In the genomic region with DNA sequence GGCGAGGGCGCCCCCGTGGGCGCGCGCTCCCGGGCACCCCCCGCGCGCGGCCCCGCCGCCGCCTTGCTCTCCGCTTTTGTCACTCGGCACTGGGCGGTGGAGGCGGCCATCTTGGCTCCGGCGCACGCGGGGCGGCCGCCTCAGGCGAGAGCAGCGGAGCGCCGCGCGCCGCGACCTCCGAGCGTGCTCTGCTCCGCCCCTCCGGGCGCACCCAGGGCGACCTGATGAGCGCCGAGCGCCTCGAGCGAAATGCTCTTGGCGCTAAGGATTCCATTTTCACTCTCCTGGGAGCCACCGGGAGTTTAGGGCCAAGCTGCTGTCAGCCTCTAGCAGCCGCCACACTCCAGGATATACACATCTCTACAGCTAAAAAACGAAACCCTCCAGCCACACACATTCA, we compare ENCODE assay signal across 8 mouse cellular contexts. TPM values are rescaled to one million over a fixed set of nuclear protein-coding genes. Genes with fewer than 3 reads are reported as not detected.
DNase-seq lines count a peak whose midpoint lies in the region; ATAC-seq and TF ChIP-seq lines count a peak whose summit lies in the region.

No protein-coding gene starts in this region.

- under 1% methylated on average over 47 of the region's 47 CpGs for WGBS in heart, embryonic 12.5 days
- 0% methylated on average over 29 of the region's 47 CpGs for WGBS in kidney, postnatal 0 days
- WGBS in liver, embryonic 13.5 days (ENCODE audit: insufficient replicate concordance) = under 1% methylated on average over 46 of the region's 47 CpGs
- under 1% methylated on average over 38 of the region's 47 CpGs for WGBS in stomach, embryonic 16.5 days

- TF ChIP-seq CTCF in kidney, postnatal 0 days (IDR thresholded peaks at IDR 0.05; ENCODE audit: low read depth) = peak; percentile 32; the same call in 1 of the 2 replicates

- no peaks in the 10 kb centered on the region for H3K27me3 ChIP-seq in heart, embryonic 12.5 days (replicated peaks)
- no peaks in the 10 kb centered on the region for H3K27me3 ChIP-seq in kidney, postnatal 0 days (ENCODE audit: insufficient read depth, low read length)
- H3K27me3 ChIP-seq in liver, embryonic 13.5 days = no peaks in the 10 kb centered on the region
- H3K27me3 ChIP-seq in stomach, embryonic 16.5 days (ENCODE audit: control insufficient read depth, insufficient read depth, low read length) = no peaks in the 10 kb centered on the region

- H3K4me2 ChIP-seq in heart, embryonic 12.5 days = peak overlapping the region; percentile 94
- H3K4me2 ChIP-seq in kidney, postnatal 0 days (ENCODE audit: low read length) = peak overlapping the region; percentile 89
- H3K4me2 ChIP-seq in liver, embryonic 13.5 days = peak overlapping the region; percentile 90
- peak overlapping the region; percentile 73 for H3K4me2 ChIP-seq in stomach, embryonic 16.5 days (ENCODE audit: low read depth, low read length)

- H3K4me1 ChIP-seq in heart, embryonic 12.5 days (replicated peaks) = peaks cover 30% of the 10 kb centered on the region
- H3K4me1 ChIP-seq in kidney, postnatal 0 days (replicated peaks; ENCODE audit: insufficient read depth, low read length) = peaks cover 11% of the 10 kb centered on the region
- H3K4me1 ChIP-seq in liver, embryonic 13.5 days (replicated peaks) = peaks cover 72% of the 10 kb centered on the region
- H3K4me1 ChIP-seq in stomach, embryonic 16.5 days (ENCODE audit: control insufficient read depth, insufficient read depth, low read length) = peaks cover 22% of the 10 kb centered on the region

- H3K4me3 ChIP-seq in heart, embryonic 12.5 days = peak overlapping the region; percentile 80
- H3K4me3 ChIP-seq in kidney, postnatal 0 days (replicated peaks; ENCODE audit: low read depth, low read length) = peak overlapping the region; percentile 75
- H3K4me3 ChIP-seq in liver, embryonic 13.5 days (replicated peaks) = peak overlapping the region; percentile 97
- H3K4me3 ChIP-seq in stomach, embryonic 16.5 days (replicated peaks; ENCODE audit: low read length) = peak overlapping the region; percentile 96

- peak overlapping the region; percentile 42 for H3K27ac ChIP-seq in heart, embryonic 12.5 days (ENCODE audit: poor library complexity, severe bottlenecking)
- H3K27ac ChIP-seq in kidney, postnatal 0 days = peak overlapping the region; percentile 80
- peak overlapping the region; percentile 76 for H3K27ac ChIP-seq in liver, embryonic 13.5 days
- peak overlapping the region; percentile 85 for H3K27ac ChIP-seq in stomach, embryonic 16.5 days (ENCODE audit: low read length)

- no peaks in the 10 kb centered on the region for H3K9me3 ChIP-seq in heart, embryonic 12.5 days (replicated peaks)
- no peaks in the 10 kb centered on the region for H3K9me3 ChIP-seq in kidney, postnatal 0 days (replicated peaks; ENCODE audit: low read length)
- H3K9me3 ChIP-seq in liver, embryonic 13.5 days (replicated peaks) = no peaks in the 10 kb centered on the region
- no peaks in the 10 kb centered on the region for H3K9me3 ChIP-seq in stomach, embryonic 16.5 days (replicated peaks; ENCODE audit: control insufficient read depth, low read length)

- H3K9ac ChIP-seq in heart, embryonic 12.5 days = peak overlapping the region; percentile 86
- H3K9ac ChIP-seq in kidney, postnatal 0 days (ENCODE audit: low read depth, low read length) = peak overlapping the region; percentile 96
- H3K9ac ChIP-seq in liver, embryonic 13.5 days = peak overlapping the region; percentile 94
- H3K9ac ChIP-seq in stomach, embryonic 16.5 days (ENCODE audit: low read length) = peak overlapping the region; percentile 97

- peaks cover 39% of the 10 kb centered on the region for H3K36me3 ChIP-seq in heart, embryonic 12.5 days
- peaks cover 24% of the 10 kb centered on the region for H3K36me3 ChIP-seq in kidney, postnatal 0 days (ENCODE audit: insufficient read depth, low read length)
- H3K36me3 ChIP-seq in liver, embryonic 13.5 days = peaks cover 42% of the 10 kb centered on the region
- 0 out of 2 replicates have a peak, but pooled peaks cover 5% of the 10 kb centered on the region for H3K36me3 ChIP-seq in stomach, embryonic 16.5 days (ENCODE audit: control insufficient read depth, insufficient read depth, low read length)

- peak; percentile 88 for ATAC-seq in erythroblast, adult 5-6 weeks (replicated peaks; ENCODE audit: low FRiP score, poor library complexity, severe bottlenecking)
- ATAC-seq in heart, embryonic 12.5 days (ENCODE audit: insufficient number of reproducible peaks, low FRiP score) = peak; percentile 93
- ATAC-seq in kidney, postnatal 0 days (replicated peaks; ENCODE audit: low FRiP score, low read depth) = peak; percentile 92
- peak; percentile 84 for ATAC-seq in liver, embryonic 13.5 days (ENCODE audit: low read depth)
- peak; percentile 93 for ATAC-seq in stomach, embryonic 16.5 days (ENCODE audit: insufficient read depth, low FRiP score)

- DNase-seq in CD4-positive helper T cell, adult 2 months (ENCODE audit: low read depth, low spot score) = peak; percentile 89
- DNase-seq in brain, adult 2 months (ENCODE audit: low read depth, low spot score) = peak; percentile 96
- peak; percentile 94 for DNase-seq in kidney, postnatal 0 days (ENCODE audit: low spot score)
- DNase-seq in liver, embryonic 13.5 days = peak; percentile 82
- peak; percentile 88 for DNase-seq in neural tube, embryonic 10.5 days (ENCODE audit: extremely low spot score, low spot score)

RNA-seq across cellular contexts. Expression of gene Akap8l, which starts 13.9 kb away (rescaled TPM):
- 64.6 and 80.7 TPM in 2 replicates for total RNA-seq in erythroblast, adult 5-6 weeks (2015; ENCODE audit: low replicate concordance)
- total RNA-seq in erythroblast, adult 5-6 weeks (2017; ENCODE audit: low replicate concordance) = 104 and 150 TPM in 2 replicates
- polyA plus RNA-seq in heart, embryonic 12.5 days (2016; fragmentation: Nextera tagmentation; extraction: Ambion mirVana) = 79.4 and 84.6 TPM in 2 replicates
- 63.2 and 70.2 TPM in 2 replicates for polyA plus RNA-seq in kidney, postnatal 0 days (2015; fragmentation: Nextera tagmentation; extraction: Ambion mirVana)
- 35.4 and 36.9 TPM in 2 replicates for polyA plus RNA-seq in liver, embryonic 13.5 days (2015; fragmentation: Nextera tagmentation; extraction: Ambion mirVana)
- 72.0 and 78.9 TPM in 2 replicates for polyA plus RNA-seq in stomach, embryonic 16.5 days (2015; fragmentation: Nextera tagmentation; extraction: Ambion mirVana)

RNA-seq across cellular contexts. Expression of gene Wiz, which starts 24.9 kb away (rescaled TPM):
- 9.2 and 11.9 TPM in 2 replicates for total RNA-seq in erythroblast, adult 5-6 weeks (2015; ENCODE audit: low replicate concordance)
- 0.77 and 3.5 TPM in 2 replicates for total RNA-seq in erythroblast, adult 5-6 weeks (2017; ENCODE audit: low replicate concordance)
- polyA plus RNA-seq in heart, embryonic 12.5 days (2016; fragmentation: Nextera tagmentation; extraction: Ambion mirVana) = 23.7 and 23.9 TPM in 2 replicates
- polyA plus RNA-seq in kidney, postnatal 0 days (2015; fragmentation: Nextera tagmentation; extraction: Ambion mirVana) = 18.6 and 20.8 TPM in 2 replicates
- 5.8 and 6.8 TPM in 2 replicates for polyA plus RNA-seq in liver, embryonic 13.5 days (2015; fragmentation: Nextera tagmentation; extraction: Ambion mirVana)
- polyA plus RNA-seq in stomach, embryonic 16.5 days (2015; fragmentation: Nextera tagmentation; extraction: Ambion mirVana) = 23.7 and 24.5 TPM in 2 replicates

RNA-seq across cellular contexts. Expression of gene Rasal3, which starts 39.1 kb away (rescaled TPM):
- 5.0 and 9.2 TPM in 2 replicates for total RNA-seq in erythroblast, adult 5-6 weeks (2015; ENCODE audit: low replicate concordance)
- 4.6 and 5.2 TPM in 2 replicates for total RNA-seq in erythroblast, adult 5-6 weeks (2017; ENCODE audit: low replicate concordance)
- polyA plus RNA-seq in heart, embryonic 12.5 days (2016; fragmentation: Nextera tagmentation; extraction: Ambion mirVana) = 0.66 and 0.95 TPM in 2 replicates
- polyA plus RNA-seq in kidney, postnatal 0 days (2015; fragmentation: Nextera tagmentation; extraction: Ambion mirVana) = 0.29 and 0.53 TPM in 2 replicates
- 3.5 and 3.6 TPM in 2 replicates for polyA plus RNA-seq in liver, embryonic 13.5 days (2015; fragmentation: Nextera tagmentation; extraction: Ambion mirVana)
- 1.8 and 2.1 TPM in 2 replicates for polyA plus RNA-seq in stomach, embryonic 16.5 days (2015; fragmentation: Nextera tagmentation; extraction: Ambion mirVana)

RNA-seq across cellular contexts. Expression of gene Akap8, which starts 43.3 kb away (rescaled TPM):
- 13.1 and 25.3 TPM in 2 replicates for total RNA-seq in erythroblast, adult 5-6 weeks (2015; ENCODE audit: low replicate concordance)
- total RNA-seq in erythroblast, adult 5-6 weeks (2017; ENCODE audit: low replicate concordance) = 31.6 and 51.6 TPM in 2 replicates
- polyA plus RNA-seq in heart, embryonic 12.5 days (2016; fragmentation: Nextera tagmentation; extraction: Ambion mirVana) = 85.1 and 88.9 TPM in 2 replicates
- 51.4 and 55.8 TPM in 2 replicates for polyA plus RNA-seq in kidney, postnatal 0 days (2015; fragmentation: Nextera tagmentation; extraction: Ambion mirVana)
- polyA plus RNA-seq in liver, embryonic 13.5 days (2015; fragmentation: Nextera tagmentation; extraction: Ambion mirVana) = 40.5 and 47.9 TPM in 2 replicates
- 94.7 and 98.8 TPM in 2 replicates for polyA plus RNA-seq in stomach, embryonic 16.5 days (2015; fragmentation: Nextera tagmentation; extraction: Ambion mirVana)

RNA-seq across cellular contexts. Expression of gene Pglyrp2, which starts 59.6 kb away (rescaled TPM):
- 1.3 TPM in 1 of 2 replicates, not detected in the other for total RNA-seq in erythroblast, adult 5-6 weeks (2015; ENCODE audit: low replicate concordance)
- total RNA-seq in erythroblast, adult 5-6 weeks (2017; ENCODE audit: low replicate concordance) = 0.84 TPM in 1 of 2 replicates, not detected in the other
- not detected in 2 replicates for polyA plus RNA-seq in heart, embryonic 12.5 days (2016; fragmentation: Nextera tagmentation; extraction: Ambion mirVana)
- polyA plus RNA-seq in kidney, postnatal 0 days (2015; fragmentation: Nextera tagmentation; extraction: Ambion mirVana) = not detected in 2 replicates
- 2.3 and 2.6 TPM in 2 replicates for polyA plus RNA-seq in liver, embryonic 13.5 days (2015; fragmentation: Nextera tagmentation; extraction: Ambion mirVana)
- 0.39 and 0.84 TPM in 2 replicates for polyA plus RNA-seq in stomach, embryonic 16.5 days (2015; fragmentation: Nextera tagmentation; extraction: Ambion mirVana)

Comparison
In these comparisons a context has a peak if more than half of its experiments do, and no peak if none do; other contexts are left out.
1. Peak in every context shown above with its lines: DNase-seq, ATAC-seq, H3K4me3 ChIP-seq and H3K27ac ChIP-seq.